Mouse (Mus musculus): ENCODE measurements around the gene Slc17a7.

GRCm38 (mm10) chr7:45158991-45159390 is 4.8 kb upstream of the Slc17a7 start:
- TF ChIP-seq EP300 (IDR thresholded peaks at IDR 0.05) (no peak), CTCF (IDR thresholded peaks at IDR 0.05) (no peak)
